In the genomic region with DNA sequence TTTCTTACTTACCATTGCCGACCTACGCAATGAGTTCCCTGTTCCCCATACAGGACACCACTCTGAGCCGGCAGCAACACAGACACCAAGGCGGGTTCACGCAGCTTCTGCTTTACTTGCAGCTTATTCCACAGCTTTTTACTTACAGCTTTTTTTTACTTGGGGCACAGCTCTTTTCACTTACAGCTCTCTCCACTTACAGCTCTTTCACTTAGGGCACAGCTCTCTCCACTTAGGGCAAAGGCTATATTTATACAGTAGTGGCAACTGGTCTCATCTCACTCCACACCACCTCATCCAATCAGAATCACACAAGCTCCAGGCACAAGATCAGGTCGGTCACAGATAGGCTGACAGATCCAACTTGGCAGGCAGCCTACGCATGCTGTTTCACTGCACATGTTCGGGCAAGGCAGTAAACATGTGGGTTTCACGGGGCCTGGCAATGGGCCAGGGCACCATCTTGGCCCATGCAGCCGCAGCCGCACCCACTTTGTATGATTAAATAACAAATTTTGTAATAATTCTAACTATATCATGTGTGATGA, we compare ENCODE assay signal across 10 mouse cellular contexts.
A peak's percentile ranks its signal among the peaks of the same experiment; 100 is the strongest.
DNase-seq lines count a peak whose midpoint lies in the region; ATAC-seq and TF ChIP-seq lines count a peak whose summit lies in the region.
"Had no signal": no experiment of that assay in that cellular context is flagged by ENCODE, and none has a peak within 500 bp of the region (broad histone marks: within the 10 kb centered on the region; RNA-seq: fewer than 3 reads in every experiment).

No protein-coding gene starts in this region.

- H3K4me1 ChIP-seq in cerebellum, adult 2 months (ENCODE audit: control insufficient read depth, insufficient read depth, low read length): no peaks in the 10 kb centered on the region; the same call in 1 of the 2 replicates
- H3K4me1 ChIP-seq in limb, embryonic 14.5 days (ENCODE audit: control insufficient read depth, insufficient read depth, low read length): 0 out of 2 replicates have a peak, but pooled peaks cover 3% of the 10 kb centered on the region
- H3K4me1 ChIP-seq: stomach, embryonic 15.5 days had no signal

- no peak for TF ChIP-seq CTCF in cerebellum, adult 2 months (IDR thresholded peaks at IDR 0.05; ENCODE audit: borderline replicate concordance, insufficient read depth, low read depth, low read length)

- intact Hi-C loops in left cerebral cortex, postnatal 25 days (cut with DNase I): no loop called here
- intact Hi-C loops in left cerebral cortex, postnatal 36 days (cut with DNase I): no loop called here

- H3K27ac ChIP-seq in cerebellum, adult 2 months (ENCODE audit: insufficient read depth, low read length): no peak overlapping the region
- no peak overlapping the region for H3K27ac ChIP-seq in limb, embryonic 14.5 days (replicated peaks; ENCODE audit: low read depth, low read length)
- H3K27ac ChIP-seq: stomach, embryonic 15.5 days had no signal

- 42% methylated on average over 11 of the region's 11 CpGs for WGBS in cerebellum, adult 2 months
- 59% methylated on average over 11 of the region's 11 CpGs for WGBS in limb, embryonic 14.5 days

- no peak overlapping the region for H3K4me3 ChIP-seq in cerebellum, adult 2 months (replicated peaks; ENCODE audit: insufficient read depth, low read depth, low read length)
- no peak overlapping the region for H3K4me3 ChIP-seq in limb, embryonic 14.5 days (replicated peaks; ENCODE audit: low read length)
- H3K4me3 ChIP-seq: stomach, embryonic 15.5 days had no signal

- no peak for TF ChIP-seq POLR2A in cerebellum, adult 2 months (IDR thresholded peaks at IDR 0.05; ENCODE audit: borderline replicate concordance, insufficient read depth, low read length)
- TF ChIP-seq POLR2A in limb, embryonic 14.5 days (IDR thresholded peaks at IDR 0.05; ENCODE audit: borderline replicate concordance, extremely low read depth, insufficient read depth, insufficient read length): no peak

- H3K9ac ChIP-seq in limb, embryonic 14.5 days (ENCODE audit: low read depth, low read length, severe bottlenecking): no peak overlapping the region
- H3K9ac ChIP-seq: stomach, embryonic 15.5 days had no signal

- no peak for ATAC-seq in cerebellum, adult (ENCODE audit: insufficient number of reproducible peaks, low FRiP score, low TSS enrichment)
- ATAC-seq in limb, embryonic 14.5 days (ENCODE audit: low FRiP score, low read depth): no peak

- no peaks in the 10 kb centered on the region for H3K9me3 ChIP-seq in limb, embryonic 14.5 days (ENCODE audit: control insufficient read depth, low read length)
- H3K9me3 ChIP-seq: stomach, embryonic 15.5 days had no signal

- no peaks in the 10 kb centered on the region for H3K36me3 ChIP-seq in limb, embryonic 14.5 days (ENCODE audit: control insufficient read depth, insufficient read depth, low read length)
- H3K36me3 ChIP-seq: stomach, embryonic 15.5 days had no signal

- no peak overlapping the region for H3K4me2 ChIP-seq in limb, embryonic 14.5 days (replicated peaks; ENCODE audit: low read depth, low read length, severe bottlenecking)
- H3K4me2 ChIP-seq: midbrain, embryonic 11.5 days; stomach, embryonic 15.5 days had no signal

- DNase-seq in cerebellum, adult 2 months: peak; percentile 24 to 43
- peak; percentile 13 to 15 for DNase-seq in left cerebral cortex, postnatal 25 days (ENCODE audit: low spot score in 2 of 2)
- no peak for DNase-seq in left cerebral cortex, postnatal 36 days (ENCODE audit: low spot score in 2 of 2)
- peak; percentile 3 for DNase-seq in T-cell, adult 2 months (ENCODE audit: low spot score)
- peak; percentile 17 for DNase-seq in limb, embryonic 14.5 days (ENCODE audit: low spot score)
- no peak for DNase-seq in embryo, embryonic 10.5 days (ENCODE audit: low spot score)
- no peak for DNase-seq in embryo, embryonic 10 days (ENCODE audit: low spot score)

- H3K27me3 ChIP-seq in cerebellum, adult 2 months (ENCODE audit: control insufficient read depth, insufficient read depth, low read length): no peaks in the 10 kb centered on the region
- no peaks in the 10 kb centered on the region for H3K27me3 ChIP-seq in limb, embryonic 14.5 days (ENCODE audit: control insufficient read depth, insufficient read depth, low read length)
- H3K27me3 ChIP-seq: stomach, embryonic 15.5 days had no signal

Comparison
In these comparisons a context has a peak if more than half of its experiments do, and no peak if none do; other contexts are left out.
1. DNase-seq: peak in cerebellum, adult 2 months (2 of 2), left cerebral cortex, postnatal 25 days (2 of 2), T-cell, adult 2 months (single experiment) and limb, embryonic 14.5 days (single experiment); none in left cerebral cortex, postnatal 36 days (0 of 2), embryo, embryonic 10.5 days (single experiment) and embryo, embryonic 10 days (single experiment).